In genomic region chr5:34183976-34184375, GRCm38 (mm10) we compare ENCODE assay signal across 10 mouse cellular contexts. TPM values are rescaled to one million over a fixed set of nuclear protein-coding genes. Genes with fewer than 3 reads are reported as not detected.
DNase-seq lines count a peak whose midpoint lies in the region; TF ChIP-seq lines count a peak whose summit lies in the region.
"Had no signal": no experiment of that assay in that cellular context is flagged by ENCODE, and none has a peak within 500 bp of the region (broad histone marks: within the 10 kb centered on the region; RNA-seq: fewer than 3 reads in every experiment).

No protein-coding gene starts in this region.

- H3K27ac ChIP-seq in heart, adult 2 months = peak overlapping the region; percentile 97
- H3K27ac ChIP-seq: embryonic facial prominence, embryonic 12.5 days had no signal

- no peaks in the 10 kb centered on the region for H3K27me3 ChIP-seq in heart, adult 2 months (ENCODE audit: control insufficient read depth, insufficient read depth, low read length)
- H3K27me3 ChIP-seq: embryonic facial prominence, embryonic 12.5 days had no signal

- no peak for TF ChIP-seq CTCF in heart, adult 2 months (IDR thresholded peaks at IDR 0.05)

- H3K9ac ChIP-seq in heart, adult 2 months (ENCODE audit: low read depth, low read length) = no peak overlapping the region
- H3K9ac ChIP-seq: embryonic facial prominence, embryonic 12.5 days; lung, embryonic 14.5 days had no signal

- DNase-seq in heart, adult 2 months = peak in 1 of 2 experiments; percentile 5
- no peak for DNase-seq in heart, postnatal 25 days (ENCODE audit: low spot score)
- peak; percentile 3 to 4 for DNase-seq in left cerebral cortex, postnatal 36 days (ENCODE audit: low spot score in 2 of 2)
- no peak for DNase-seq in left cerebral cortex, postnatal 14 days (ENCODE audit: low spot score in 2 of 2)
- DNase-seq in urinary bladder, adult 2 months (ENCODE audit: low spot score) = peak; percentile 19
- no peak for DNase-seq in urinary bladder, postnatal 36 days (ENCODE audit: low spot score in 2 of 2)
- DNase-seq in MN1 (ENCODE audit: low spot score) = no peak
- DNase-seq: adrenal gland, postnatal 25 days had no signal

- peaks cover 29% of the 10 kb centered on the region for H3K36me3 ChIP-seq in heart, adult 2 months (ENCODE audit: control insufficient read depth, insufficient read depth, low read length)

- WGBS in heart, adult 2 months = 94% methylated on average over 3 of the region's 3 CpGs

- H3K4me3 ChIP-seq in heart, adult 2 months = no peak overlapping the region; the same call in 1 of the 2 replicates
- H3K4me3 ChIP-seq: embryonic facial prominence, embryonic 12.5 days had no signal

- H3K79me2 ChIP-seq in heart, adult 2 months (replicated peaks; ENCODE audit: control insufficient read depth, insufficient read depth, low read length) = 0 out of 2 replicates have a peak, but pooled peaks cover 2% of the 10 kb centered on the region

- H3K4me1 ChIP-seq in heart, adult 2 months (ENCODE audit: control insufficient read depth, insufficient read depth, low read length) = peaks cover 50% of the 10 kb centered on the region

- no peak for TF ChIP-seq EP300 in heart, adult 2 months (IDR thresholded peaks at IDR 0.05; ENCODE audit: insufficient read depth, low read depth, low read length)

- no peak for TF ChIP-seq POLR2A in heart, adult 2 months (IDR thresholded peaks at IDR 0.05; ENCODE audit: insufficient read depth, low read depth, low read length)

- intact Hi-C loops in heart, adult 2 months (cut with DNase I) = loop anchor here (10.0 kb wide), 1 partner anchor 529 kb away; the partner anchor contains the start of genes Slbp, Tacc3 and Tmem129
- intact Hi-C loops in heart, postnatal 25 days (cut with DNase I) = no loop called here
- intact Hi-C loops in left cerebral cortex, postnatal 36 days (cut with DNase I) = no loop called here
- intact Hi-C loops in left cerebral cortex, postnatal 14 days (cut with DNase I) = loop anchor here (10.0 kb wide), 1 partner anchor 89 kb away; no protein-coding TSS in a partner anchor

RNA-seq across cellular contexts. Expression of gene Mxd4, which starts 3.5 kb away (rescaled TPM):
- 10 to 100 TPM; 63.3 to 71.4 TPM for total RNA-seq in heart, adult 2 months (2021)
- 78.1 and 89.8 TPM in 2 replicates for polyA plus RNA-seq in heart, adult 2 months (2012; rRNA removed)
- total RNA-seq in heart, postnatal 25 days (2021) = 10 to 100 TPM; 72.6 to 89.1 TPM
- 10 to 100 TPM; 86.5 to 86.9 TPM for total RNA-seq in left cerebral cortex, postnatal 36 days (2021)
- 10 to 100 TPM; 75.4 to 87.4 TPM for total RNA-seq in left cerebral cortex, postnatal 14 days (2021)
- polyA plus RNA-seq in urinary bladder, adult 2 months (2012; rRNA removed) = 78.7 and 85.4 TPM in 2 replicates

RNA-seq across cellular contexts. Expression of gene Haus3, which starts 14.6 kb away (rescaled TPM):
- total RNA-seq in heart, adult 2 months (2021) = 1 to 10 TPM; 3.2 to 4.8 TPM
- polyA plus RNA-seq in heart, adult 2 months (2012; rRNA removed) = 0.92 and 1.8 TPM in 2 replicates
- 1 to 10 TPM; 3.4 to 3.9 TPM for total RNA-seq in heart, postnatal 25 days (2021)
- total RNA-seq in left cerebral cortex, postnatal 36 days (2021) = 1 to 10 TPM; 7.8 to 8.2 TPM
- total RNA-seq in left cerebral cortex, postnatal 14 days (2021) = 1 to 10 TPM; 5.1 to 5.5 TPM
- polyA plus RNA-seq in urinary bladder, adult 2 months (2012; rRNA removed) = 5.3 and 6.1 TPM in 2 replicates

RNA-seq across cellular contexts. Expression of gene Poln, which starts 14.7 kb away (rescaled TPM):
- 1 to 10 TPM; 7.0 TPM for total RNA-seq in heart, adult 2 months (2021)
- polyA plus RNA-seq in heart, adult 2 months (2012; rRNA removed) = 3.4 and 4.3 TPM in 2 replicates
- 1 to 10 TPM; 3.3 to 3.4 TPM for total RNA-seq in heart, postnatal 25 days (2021)
- total RNA-seq in left cerebral cortex, postnatal 36 days (2021) = 1 to 10 TPM in 1 of 2 experiments, under 1 TPM in 1; 0.91 to 1.9 TPM
- under 1 TPM; 0.79 to 0.91 TPM for total RNA-seq in left cerebral cortex, postnatal 14 days (2021)
- polyA plus RNA-seq in urinary bladder, adult 2 months (2012; rRNA removed) = 0.19 and 0.46 TPM in 2 replicates

Comparison
In these comparisons a context has a peak if more than half of its experiments do, and no peak if none do; other contexts are left out.
1. DNase-seq: peak in left cerebral cortex, postnatal 36 days (2 of 2) and urinary bladder, adult 2 months (single experiment); none in heart, postnatal 25 days (single experiment), left cerebral cortex, postnatal 14 days (0 of 2), urinary bladder, postnatal 36 days (0 of 2) and MN1 (single experiment).
2. intact Hi-C loops: an anchor here in heart, adult 2 months (10.0 kb wide) and left cerebral cortex, postnatal 14 days (10.0 kb wide); none called in heart, postnatal 25 days and left cerebral cortex, postnatal 36 days.